Mouse (Mus musculus) cortical plate, adult 2 months (tissue): Measurements from ENCODE around the gene Ube2o. TPM values are rescaled to one million over a fixed set of nuclear protein-coding genes. Genes with fewer than 3 reads are reported as not detected.

Experiments used
- H3K27ac ChIP-seq: fragments of 200-500 bp; 2 replicates; pipeline ENCODE4 v1.5.1; 2012; ENCODE audit warnings: low read length, control low read depth, inconsistent platforms; ENCODE audit not compliant: insufficient read depth
- H3K4me1 ChIP-seq: fragments of 200-500 bp; 2 replicates; pipeline ENCODE4 v1.6.1; 2011; ENCODE audit warnings: low read length; ENCODE audit not compliant: control insufficient read depth, insufficient read depth
- H3K4me3 ChIP-seq: fragments of 200-500 bp; 2 replicates; pipeline ENCODE4 v1.5.1; 2011; ENCODE audit warnings: mild to moderate bottlenecking, low read length, control low read depth; ENCODE audit not compliant: insufficient read depth
- CTCF ChIP-seq: fragments of 200-500 bp; IDR thresholded peaks from 2 replicates; pipeline ENCODE4 v1.5.1; 2011; ENCODE audit warnings: mild to moderate bottlenecking, control low read depth, low read length; ENCODE audit not compliant: insufficient read depth; ENCODE audit errors: extremely low read depth
- POLR2A ChIP-seq: fragments of 200-500 bp; IDR thresholded peaks from 2 replicates; pipeline ENCODE4 v1.6.1; 2011; ENCODE audit warnings: mild to moderate bottlenecking, low read length, control low read depth; ENCODE audit not compliant: insufficient read depth; ENCODE audit errors: extremely low read depth
- polyA plus RNA-seq: library from polyadenylated mRNA; depleted of rRNA; stranded (reverse); fragments of >200 nt; gene quantifications from 2 replicates; pipeline ENCODE4 v1.2.3, GENCODE M21; 2012; rRNA removed

The Ube2o gene
- polyA plus RNA-seq: 88.6 and 90.1 TPM in 2 replicates

- H3K4me3 ChIP-seq: peak within 1 kb of the TSS; percentile 73
- TF ChIP-seq POLR2A (peak; percentile 61), CTCF (0 out of 2 replicates have a peak, but pooled peaks have one; percentile 28)
- H3K4me1 ChIP-seq: peaks cover 6% of the 10 kb centered on the region
- H3K27ac ChIP-seq: peak within 1 kb of the TSS; percentile 88
These were observed at the start of gene Ube2o for GRCm38 (mm10) chr11:116581376-116581814. Ube2o (minus strand) TSS chr11:116581447.

- no peak for TF ChIP-seq POLR2A
- Histone ChIP-seq H3K4me3 (no peak overlapping the region), H3K27ac (no peak overlapping the region), H3K4me1 (no peaks in the 10 kb centered on the region)
These were observed 49.1 kb upstream of the Ube2o start for GRCm38 (mm10) chr11:116630171-116630965.

DNA sequence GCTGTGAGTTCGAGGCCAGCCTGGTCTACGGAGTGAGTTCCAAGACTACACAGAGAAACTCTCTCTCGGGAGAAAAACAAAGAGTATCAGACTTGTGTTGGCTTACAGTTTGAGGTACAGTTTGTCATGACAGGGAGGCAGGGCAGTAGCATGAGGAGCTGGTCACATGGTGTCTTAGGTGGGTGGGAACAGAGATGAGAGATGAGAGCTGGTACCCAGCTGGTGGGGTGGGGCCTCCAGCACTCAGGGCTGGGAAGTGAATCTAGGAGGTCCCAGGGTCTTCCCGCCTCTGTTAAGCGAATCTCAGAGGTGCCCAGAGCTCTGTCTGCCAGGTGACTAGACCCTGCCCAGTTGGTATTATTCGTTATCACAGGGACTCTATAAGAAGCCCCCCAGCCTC is 48.2 kb upstream of the Ube2o start:
- H3K27ac ChIP-seq: no peak overlapping the region
- H3K4me3 ChIP-seq: no peak overlapping the region
- TF ChIP-seq POLR2A (no peak), CTCF (no peak)
- no peaks in the 10 kb centered on the region for H3K4me1 ChIP-seq

DNA sequence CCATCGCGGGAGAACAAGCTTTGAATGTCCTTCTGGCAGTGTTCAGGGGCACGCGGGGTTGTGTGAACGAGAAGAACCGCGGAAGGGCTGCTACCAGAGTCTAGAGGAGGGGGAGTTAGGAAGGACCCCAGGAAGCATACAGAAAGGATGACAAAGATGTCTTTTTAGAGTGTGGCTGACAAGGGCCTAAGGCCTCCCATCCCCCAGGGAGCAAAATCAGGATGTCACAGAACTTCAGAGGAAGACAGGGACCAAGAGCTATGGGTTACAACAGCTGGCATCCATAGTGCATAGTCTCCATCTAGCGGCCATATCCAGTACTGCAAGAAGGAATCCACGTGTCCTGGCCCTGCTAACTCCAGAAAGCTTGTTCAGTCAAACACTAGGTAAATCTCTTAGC is 47.5 kb upstream of the Ube2o start:
- TF ChIP-seq CTCF (peak; percentile 100), POLR2A (no peak)
- no peak overlapping the region for H3K4me3 ChIP-seq
- H3K4me1 ChIP-seq: no peaks in the 10 kb centered on the region
- H3K27ac ChIP-seq: no peak overlapping the region

DNA sequence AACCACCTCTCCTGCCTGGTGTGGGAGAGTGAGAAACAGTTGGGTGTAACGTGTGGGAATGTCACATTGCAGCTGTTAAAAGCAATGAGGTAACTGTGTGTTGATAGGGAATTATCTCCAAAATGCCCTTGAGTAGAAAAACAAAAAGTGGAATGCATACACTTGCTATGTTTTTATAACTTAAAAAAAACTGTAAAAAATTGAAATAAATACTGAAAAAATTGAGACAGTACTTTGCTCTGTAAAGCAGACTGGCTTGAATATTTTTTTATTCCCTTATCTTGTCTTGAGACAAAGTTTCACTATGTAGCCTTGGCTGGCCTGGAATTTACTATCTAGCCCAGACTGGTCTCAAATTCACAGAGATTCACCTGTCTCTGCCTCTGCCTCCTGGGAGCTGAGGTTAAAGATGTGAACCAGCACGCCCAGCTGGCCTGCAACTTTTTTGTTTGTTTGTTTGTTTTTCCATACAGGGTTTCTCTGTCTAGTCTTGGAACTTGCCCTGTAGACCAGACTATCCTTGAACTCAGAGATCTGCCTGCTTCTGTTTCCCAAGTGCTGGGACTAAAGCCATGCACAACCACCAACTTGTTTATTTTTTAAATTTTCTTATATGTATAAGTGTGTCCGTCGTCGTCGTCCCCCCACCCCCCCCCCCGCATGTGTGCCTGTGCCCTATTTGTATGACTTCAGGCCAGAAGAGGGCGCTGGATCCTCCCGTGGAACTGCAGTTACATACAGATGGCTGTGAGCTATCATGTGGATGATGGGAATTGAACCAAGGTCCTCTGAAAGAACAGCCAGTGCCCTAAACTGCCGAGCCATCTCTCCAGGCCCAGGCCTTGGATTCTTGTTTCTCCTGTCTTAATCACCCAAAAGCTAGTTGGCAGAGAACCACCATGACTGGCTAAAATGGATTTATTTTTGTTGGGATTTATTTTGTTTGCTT is 46.1 kb upstream of the Ube2o start:
- H3K27ac ChIP-seq: no peak overlapping the region
- H3K4me1 ChIP-seq: no peaks in the 10 kb centered on the region
- no peak overlapping the region for H3K4me3 ChIP-seq
- TF ChIP-seq CTCF (no peak; the same call in 1 of the 2 replicates), POLR2A (no peak)

- Histone ChIP-seq H3K4me1 (no peaks in the 10 kb centered on the region), H3K27ac (no peak within 1 kb of the TSS), H3K4me3 (no peak within 1 kb of the TSS)
- TF ChIP-seq POLR2A (no peak), CTCF (no peak)
These were observed 45.2 kb upstream of the Ube2o start, which contains the start of gene Rhbdf2 for GRCm38 (mm10) chr11:116626299-116627071. Rhbdf2 (minus strand) TSS chr11:116627019.

DNA sequence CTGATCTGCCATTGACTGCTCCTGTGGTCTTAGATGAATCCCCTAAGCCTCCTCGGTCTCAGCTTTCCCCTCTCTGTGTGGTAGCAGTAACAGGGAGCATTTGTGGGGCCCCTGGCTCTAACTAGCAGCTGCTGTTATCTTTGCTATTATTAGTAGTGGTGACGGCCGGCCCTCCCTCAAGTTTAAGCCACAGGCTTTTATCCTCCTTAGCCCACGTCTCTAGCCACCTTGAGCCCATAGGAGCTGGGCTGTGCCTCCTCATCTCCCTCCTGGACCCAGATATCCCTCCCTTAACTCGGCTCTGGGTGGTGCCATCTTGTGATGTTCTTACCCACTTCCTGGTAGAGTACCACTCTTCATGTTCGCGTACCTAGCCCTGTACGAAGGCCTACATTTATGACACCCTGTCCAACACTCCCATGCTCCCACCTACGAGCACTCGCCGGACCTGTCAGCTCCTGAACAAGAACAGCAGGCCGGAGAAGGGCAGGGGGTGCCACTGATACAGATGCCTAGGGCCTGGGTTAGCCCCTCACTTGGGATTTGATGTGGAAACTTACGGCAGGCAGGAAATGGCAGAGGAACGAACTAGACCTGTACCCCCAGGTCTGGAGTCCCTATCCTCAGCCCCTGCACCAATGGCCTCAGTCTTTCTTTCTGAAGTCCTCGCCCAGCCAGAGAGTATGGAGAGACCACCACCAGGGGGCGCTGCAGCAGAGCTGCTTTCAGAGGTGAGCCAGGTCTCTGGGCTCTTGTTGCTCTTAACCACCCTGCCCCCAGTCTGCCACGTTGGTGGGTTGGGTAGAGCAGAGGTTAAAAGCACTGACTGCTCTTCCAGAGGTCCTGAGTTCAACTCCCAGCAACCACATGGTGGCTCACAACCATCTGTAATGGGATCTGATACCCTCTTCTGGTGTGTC is 44.1 kb upstream of the Ube2o start:
- H3K27ac ChIP-seq: no peak overlapping the region
- H3K4me3 ChIP-seq: no peak overlapping the region
- H3K4me1 ChIP-seq: no peaks in the 10 kb centered on the region
- TF ChIP-seq POLR2A: no peak
- peak; percentile 39; the same call in 1 of the 2 replicates for TF ChIP-seq CTCF

GRCm38 (mm10) chr11:116624131-116624832 is 43.0 kb upstream of the Ube2o start:
- TF ChIP-seq POLR2A (no peak), CTCF (no peak)
- no peak overlapping the region for H3K27ac ChIP-seq
- H3K4me1 ChIP-seq: no peaks in the 10 kb centered on the region
- peak overlapping the region; percentile 30 for H3K4me3 ChIP-seq
